Mouse (Mus musculus) stomach, postnatal 0 days (tissue): ENCODE results near the gene Arhgap42. TPM values are rescaled to one million over a fixed set of nuclear protein-coding genes. Genes with fewer than 3 reads are reported as not detected.

Experiments used
- ATAC-seq: fragments of 200-750 bp; cut with Nextera tagmentation; 2 replicates; pipeline ENCODE4 v1.8.0; 2017; ENCODE audit not compliant: low FRiP score, low TSS enrichment
- DNase-seq: peaks from one replicate; pipeline ENCODE4 v3.0.0-alpha.2; 2016; ENCODE audit warnings: low spot score
- H3K27ac ChIP-seq: fragments of 300-500 bp; sonication (generic); replicated peaks from 2 replicates; pipeline ENCODE4 v1.5.1; 2014; ENCODE audit warnings: mild to moderate bottlenecking, control low read depth
- H3K27me3 ChIP-seq: fragments of 300-500 bp; sonication (generic); 2 replicates; pipeline ENCODE4 v1.6.1; 2014; ENCODE audit warnings: low read length; ENCODE audit not compliant: control insufficient read depth, insufficient read depth
- H3K36me3 ChIP-seq: fragments of 300-500 bp; sonication (generic); 2 replicates; pipeline ENCODE4 v1.6.1; 2014; ENCODE audit warnings: low read length, mixed read lengths; ENCODE audit not compliant: control insufficient read depth, insufficient read depth
- H3K4me1 ChIP-seq: fragments of 300-500 bp; sonication (generic); replicated peaks from 2 replicates; pipeline ENCODE4 v1.6.1; 2014; ENCODE audit warnings: antibody characterized with exemption; ENCODE audit not compliant: control insufficient read depth, insufficient read depth
- H3K4me2 ChIP-seq: fragments of 300-500 bp; sonication (generic); replicated peaks from 2 replicates; pipeline ENCODE4 v1.6.1; 2014; ENCODE audit warnings: low read depth, mild to moderate bottlenecking, control low read depth, moderate library complexity
- H3K4me3 ChIP-seq: fragments of 300-500 bp; sonication (generic); 2 replicates; pipeline ENCODE4 v1.5.1; 2014; ENCODE audit warnings: low read depth, low read length, control low read depth
- H3K9ac ChIP-seq: fragments of 300-500 bp; sonication (generic); 2 replicates; pipeline ENCODE4 v1.6.1; 2014; ENCODE audit warnings: mild to moderate bottlenecking, low read length, control low read depth, mixed read lengths
- H3K9me3 ChIP-seq: fragments of 300-500 bp; sonication (generic); 2 replicates; pipeline ENCODE4 v1.6.1; 2016; ENCODE audit warnings: low read length; ENCODE audit not compliant: control insufficient read depth
- CTCF ChIP-seq: IDR thresholded peaks from 2 replicates; pipeline ENCODE4 v1.5.1; 2016; ENCODE audit warnings: antibody characterized with exemption, low read depth, mild to moderate bottlenecking, moderate library complexity
- EP300 ChIP-seq: optimal IDR thresholded peaks from 2 replicates; pipeline ENCODE3; 2016; ENCODE audit warnings: antibody characterized with exemption
- WGBS: fragments of 180-500 bp; shearing (Covaris S2); extraction: QIAGEN DNeasy Blood & Tissue Kit; methylation state at CpG from one replicate; pipeline ENCODE4 v1.1.7; 2014; 5-methylcytosine and 5-hydroxymethylcytosine counted together
- polyA plus RNA-seq: library from polyadenylated mRNA; unstranded; fragments of >200 nt; fragmentation: Nextera tagmentation; extraction: Ambion mirVana; gene quantifications from 2 replicates; pipeline ENCODE4 v1.2.1, GENCODE M21; 2015

Arhgap42 gene
- polyA plus RNA-seq, 1 experiment from 2014 or later = 21.7 TPM

DNA sequence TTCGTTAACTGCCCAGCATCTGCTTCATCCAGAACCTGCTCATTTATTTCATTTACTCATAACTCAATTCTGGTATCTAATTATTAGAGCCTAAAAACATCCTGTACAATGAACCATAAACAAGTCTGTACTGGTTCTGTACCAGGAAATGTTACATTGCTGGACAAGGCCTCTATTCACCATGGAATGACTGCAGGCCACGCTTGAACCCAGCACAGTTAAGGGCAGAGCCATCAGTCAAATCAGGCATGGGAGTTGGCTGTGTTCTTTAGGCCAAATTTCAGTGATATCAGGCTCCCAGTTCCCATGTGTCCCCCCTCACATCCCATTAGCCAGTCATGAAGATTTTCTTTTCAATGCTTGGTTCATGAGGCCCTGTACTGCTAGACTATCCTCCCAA is 20.6 kb downstream of the Arhgap42 start:
- TF ChIP-seq EP300 (no peak), CTCF (no peak)
- Histone ChIP-seq H3K4me3 (no peak overlapping the region), H3K4me1 (no peaks in the 10 kb centered on the region), H3K27ac (no peak overlapping the region), H3K36me3 (no peaks in the 10 kb centered on the region), H3K4me2 (no peak overlapping the region), H3K9me3 (no peaks in the 10 kb centered on the region), H3K27me3 (no peaks in the 10 kb centered on the region), H3K9ac (no peak overlapping the region)
- ATAC-seq (no peak), DNase-seq (no peak)
- 64% methylated on average over 2 of the region's 2 CpGs for WGBS

DNA sequence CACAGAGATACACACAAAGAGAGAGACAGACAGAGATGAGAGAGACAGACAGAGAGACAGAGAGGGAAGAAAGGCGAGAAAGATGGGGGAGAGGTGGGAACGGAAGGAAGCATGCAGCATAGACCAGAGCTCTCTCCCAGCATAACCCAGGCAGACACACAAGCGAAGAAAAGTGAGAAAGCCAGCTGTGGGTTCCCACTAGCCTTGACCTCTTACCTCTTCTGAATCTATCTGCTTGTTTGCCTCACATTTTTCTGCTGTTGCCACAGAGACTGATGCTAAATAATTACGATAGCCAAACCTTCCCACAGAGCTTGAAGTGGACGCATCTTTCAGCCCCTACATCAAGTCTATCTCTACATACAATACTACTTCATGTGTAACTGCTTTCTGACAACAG is 24.1 kb downstream of the Arhgap42 start:
- 79% methylated on average over 5 of the region's 5 CpGs for WGBS
- H3K36me3 ChIP-seq = no peaks in the 10 kb centered on the region

DNA sequence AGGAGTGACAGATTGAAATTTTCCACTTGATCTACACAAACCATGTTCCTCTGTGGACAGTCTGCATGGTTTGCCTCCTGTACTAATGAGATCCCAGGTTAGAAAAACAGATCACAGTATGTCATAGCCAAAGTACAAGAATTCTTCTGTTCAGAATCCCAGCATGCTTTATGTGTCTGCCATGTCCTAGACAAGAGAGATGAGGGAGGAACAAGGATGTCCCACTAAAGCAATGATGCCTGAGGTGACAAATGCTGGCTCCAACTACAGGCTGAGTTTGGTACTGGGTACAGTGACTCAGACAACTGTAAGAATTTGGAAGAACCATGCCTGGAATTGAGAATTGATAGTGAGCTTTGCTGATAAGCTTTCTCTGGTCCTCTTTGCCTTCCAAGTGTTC is 24.6 kb downstream of the Arhgap42 start:
- Histone ChIP-seq H3K4me2 (no peak overlapping the region), H3K36me3 (no peaks in the 10 kb centered on the region), H3K9me3 (no peaks in the 10 kb centered on the region), H3K27me3 (no peaks in the 10 kb centered on the region), H3K4me3 (no peak overlapping the region), H3K4me1 (no peaks in the 10 kb centered on the region), H3K27ac (no peak overlapping the region), H3K9ac (no peak overlapping the region)
- TF ChIP-seq EP300 = no peak
- TF ChIP-seq CTCF = peak; percentile 39
- DNase-seq (no peak), ATAC-seq (no peak)

More for the DNA sequence above, 24.1 kb downstream of the Arhgap42 start:
- ATAC-seq (no peak), DNase-seq (no peak)
- TF ChIP-seq CTCF (no peak), EP300 (no peak)
- Histone ChIP-seq H3K27ac (no peak overlapping the region), H3K27me3 (no peaks in the 10 kb centered on the region), H3K9ac (no peak overlapping the region), H3K4me3 (no peak overlapping the region), H3K4me1 (no peaks in the 10 kb centered on the region), H3K4me2 (no peak overlapping the region), H3K9me3 (no peaks in the 10 kb centered on the region)

DNA sequence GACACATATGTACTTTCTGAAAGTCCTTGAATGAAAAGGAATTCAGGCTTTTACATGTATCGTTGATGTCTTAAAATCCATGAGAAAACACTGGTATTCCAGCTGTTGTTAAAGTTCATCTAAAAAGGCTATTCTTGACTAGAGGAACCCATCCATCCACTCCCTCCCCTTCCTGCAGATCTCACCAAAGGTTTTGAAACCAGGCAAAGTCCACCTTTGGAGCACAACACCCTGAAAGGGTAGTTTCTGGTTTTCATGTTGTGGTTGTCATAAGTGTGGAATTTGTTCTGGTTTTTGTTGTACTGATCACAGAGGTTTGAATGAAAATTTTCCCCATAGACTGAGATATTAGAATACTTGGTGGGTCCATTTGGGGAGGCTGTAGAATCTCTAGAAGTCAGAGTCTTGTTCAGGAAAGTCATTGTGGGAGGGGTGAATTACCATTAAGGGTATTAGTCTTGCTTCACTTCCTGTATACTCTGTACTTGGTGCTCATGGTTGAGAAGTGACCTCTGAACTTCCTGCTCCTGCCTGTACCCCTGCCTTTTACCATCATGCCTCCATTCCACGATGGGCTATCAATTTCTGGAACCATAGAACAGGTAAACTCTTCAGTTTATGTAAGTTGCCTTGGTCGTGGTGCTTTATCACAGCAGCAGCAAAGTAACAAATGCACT is 27.4 kb downstream of the Arhgap42 start:
- ATAC-seq (no peak), DNase-seq (no peak)
- Histone ChIP-seq H3K27ac (no peak overlapping the region), H3K9ac (no peak overlapping the region), H3K27me3 (no peaks in the 10 kb centered on the region), H3K9me3 (no peaks in the 10 kb centered on the region), H3K4me3 (no peak overlapping the region), H3K4me1 (no peaks in the 10 kb centered on the region; the same call in none of the 2 replicates), H3K36me3 (no peaks in the 10 kb centered on the region), H3K4me2 (no peak overlapping the region)
- WGBS = 73% methylated on average over 3 of the region's 3 CpGs
- no peak for TF ChIP-seq EP300
- TF ChIP-seq CTCF = no peak

DNA sequence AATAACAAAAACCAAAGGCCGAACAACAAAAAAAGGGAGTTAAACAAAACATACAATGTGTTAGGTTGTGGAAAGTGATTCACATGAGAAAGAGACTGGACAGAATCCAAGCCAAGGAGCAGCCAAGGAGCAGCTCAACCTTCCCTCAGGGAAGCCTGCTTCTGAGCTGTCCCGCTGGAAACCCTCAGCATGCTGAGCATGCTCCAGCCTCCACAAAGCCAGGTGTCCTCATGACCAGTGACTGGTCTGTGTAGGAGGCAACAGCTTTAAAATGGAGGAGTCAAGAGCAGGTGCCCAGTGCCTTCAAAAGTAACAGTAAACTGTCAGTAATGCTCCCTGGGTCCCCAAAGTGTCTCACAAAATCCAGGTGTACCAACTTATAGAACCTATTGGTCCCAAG is 28.4 kb downstream of the Arhgap42 start:
- no peak for ATAC-seq
- 81% methylated on average over 2 of the region's 2 CpGs for WGBS

DNA sequence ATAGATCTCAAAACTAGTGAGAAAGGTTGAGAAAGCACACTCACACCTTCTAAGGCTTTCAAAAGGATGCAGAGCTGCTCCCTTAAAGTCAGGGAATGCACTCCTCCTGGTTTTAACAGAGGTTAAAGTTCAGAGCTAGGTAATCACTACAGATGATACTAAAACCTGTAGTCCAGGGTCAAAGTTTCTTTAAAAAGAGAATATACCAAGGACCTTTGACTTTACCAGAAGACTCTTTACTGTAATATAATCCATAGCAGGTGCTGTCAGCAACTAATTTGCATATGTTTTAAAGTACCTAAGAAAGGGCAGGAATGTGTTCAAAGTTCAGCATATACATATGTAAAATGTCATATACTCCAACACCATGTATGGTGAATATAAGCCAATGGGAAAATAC is 30.7 kb downstream of the Arhgap42 start:
- no peak overlapping the region for H3K4me3 ChIP-seq

More for the DNA sequence above, 28.4 kb downstream of the Arhgap42 start:
- TF ChIP-seq CTCF = no peak
- TF ChIP-seq EP300 = no peak
- no peaks in the 10 kb centered on the region; the same call in none of the 2 replicates for H3K4me1 ChIP-seq
- DNase-seq = no peak
- H3K4me3 ChIP-seq = no peak overlapping the region
- H3K27me3 ChIP-seq = no peaks in the 10 kb centered on the region
- H3K9ac ChIP-seq = no peak overlapping the region
- H3K9me3 ChIP-seq = no peaks in the 10 kb centered on the region
- H3K4me2 ChIP-seq = no peak overlapping the region
- no peak overlapping the region for H3K27ac ChIP-seq
- no peaks in the 10 kb centered on the region for H3K36me3 ChIP-seq

More for the DNA sequence above, 30.7 kb downstream of the Arhgap42 start:
- no peaks in the 10 kb centered on the region; the same call in none of the 2 replicates for H3K4me1 ChIP-seq
- no peak overlapping the region for H3K4me2 ChIP-seq
- TF ChIP-seq CTCF (no peak), EP300 (no peak)
- H3K9ac ChIP-seq = no peak overlapping the region
- no peaks in the 10 kb centered on the region for H3K27me3 ChIP-seq
- H3K36me3 ChIP-seq = no peaks in the 10 kb centered on the region
- no peak overlapping the region for H3K27ac ChIP-seq
- ATAC-seq = no peak
- DNase-seq = no peak
- no peaks in the 10 kb centered on the region for H3K9me3 ChIP-seq
